Mouse (Mus musculus): ENCODE results near the gene Glycam1. TPM values are rescaled to one million over a fixed set of nuclear protein-coding genes. Genes with fewer than 3 reads are reported as not detected.

The Glycam1 gene
- not detected for total RNA-seq (2023)

DNA sequence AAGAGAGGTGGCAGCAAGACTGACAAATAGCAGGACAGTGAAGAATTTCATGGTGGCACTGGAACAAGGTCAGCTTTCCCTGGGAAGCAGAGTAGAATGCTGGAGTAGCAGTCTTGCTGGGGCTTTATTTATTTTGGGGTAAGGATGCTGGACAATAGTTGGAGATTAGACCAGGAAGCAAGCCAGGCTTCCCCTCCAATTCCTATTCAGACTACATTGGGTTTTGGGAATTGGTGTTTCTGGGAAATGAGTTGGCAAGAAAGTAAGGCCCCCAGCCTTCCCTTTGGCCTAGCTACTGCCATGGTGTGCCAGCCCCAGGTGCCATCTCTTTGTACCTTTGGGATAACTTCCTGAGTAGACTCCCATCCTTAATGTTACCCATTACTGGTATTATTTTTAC, at the start of gene Glycam1:
TSS of gene Glycam1 (minus strand) at position 101 of the 400 bp plus-strand sequence.

DNA sequence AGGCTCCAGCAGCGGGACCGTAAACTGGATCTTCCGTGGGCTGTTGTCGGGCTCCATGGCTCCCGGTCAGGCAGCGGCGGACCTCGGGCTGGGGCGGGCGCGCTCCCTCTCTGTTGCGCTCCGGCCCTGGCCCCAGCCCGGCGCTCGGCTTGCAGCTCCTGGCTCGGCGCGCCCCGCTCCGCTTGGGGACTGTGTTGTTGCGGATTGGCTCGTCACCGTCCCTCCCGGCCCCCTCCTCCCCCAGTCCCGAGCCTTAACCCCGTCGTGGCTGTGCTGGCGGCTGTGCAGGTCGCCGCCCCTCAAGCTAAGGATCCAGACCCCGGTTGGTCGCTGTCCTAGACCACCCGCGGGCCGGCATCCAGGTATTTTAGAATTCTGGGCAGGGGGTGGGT, 27.1 kb downstream of the Glycam1 start, which contains the start of gene Ppp1r1a:
TSS of gene Ppp1r1a (minus strand) at position 182 of the 392 bp plus-strand sequence.

Other genes starting within 250 kb of the Glycam1 start
- 10 to 100 TPM; 28.2 to 34.9 TPM for gene Zfp385a, start 225.0 kb downstream of the Glycam1 start, total RNA-seq (2023)
- gene Itga5, start 198.3 kb downstream of the Glycam1 start, total RNA-seq (2023): 10 to 100 TPM; 16.2 to 27.3 TPM
- 1 to 10 TPM; 1.4 TPM for gene Gtsf1, start 134.6 kb downstream of the Glycam1 start, total RNA-seq (2023)
- not detected for gene Gtsf2, start 116.6 kb downstream of the Glycam1 start, total RNA-seq (2023)
- gene Nckap1l, start 111.3 kb downstream of the Glycam1 start, total RNA-seq (2023): 100 to 1,000 TPM; 286 to 298 TPM
- gene Pde1b, start 62.0 kb downstream of the Glycam1 start, total RNA-seq (2023): 10 to 100 TPM; 70.0 to 73.0 TPM
- not detected for gene Ppp1r1a, start 27.1 kb downstream of the Glycam1 start, total RNA-seq (2023)
- not detected for gene Mucl1, start 190.4 kb upstream of the Glycam1 start, total RNA-seq (2023)